In genomic region chr11:103724331-103724771, GRCm38 (mm10) we compare ENCODE assay signal across 22 mouse cellular contexts. TPM values are rescaled to one million over a fixed set of nuclear protein-coding genes. Genes with fewer than 3 reads are reported as not detected.
A peak's percentile ranks its signal among the peaks of the same experiment; 100 is the strongest.
DNase-seq lines count a peak whose midpoint lies in the region; ATAC-seq and TF ChIP-seq lines count a peak whose summit lies in the region.
"Had no signal": no experiment of that assay in that cellular context is flagged by ENCODE, and none has a peak within 500 bp of the region (broad histone marks: within the 10 kb centered on the region; RNA-seq: fewer than 3 reads in every experiment).

No protein-coding gene starts in this region.

- 0 out of 2 replicates have a peak, but pooled peaks have one; percentile 36 for ATAC-seq in forebrain, embryonic 13.5 days
- no peak for ATAC-seq in midbrain, postnatal 0 days (ENCODE audit: low FRiP score)
- no peak for ATAC-seq in midbrain, embryonic 16.5 days
- ATAC-seq: inflammation-experienced regulatory T-cells, adult 6 months had no signal

- no peaks in the 10 kb centered on the region for H3K27me3 ChIP-seq in forebrain, embryonic 13.5 days
- H3K27me3 ChIP-seq in forebrain, embryonic 10.5 days (ENCODE audit: poor library complexity, severe bottlenecking), result peaks cover 12% of the 10 kb centered on the region
- no peaks in the 10 kb centered on the region for H3K27me3 ChIP-seq in midbrain, postnatal 0 days (ENCODE audit: insufficient read depth, low read length)
- no peaks in the 10 kb centered on the region for H3K27me3 ChIP-seq in midbrain, embryonic 16.5 days (ENCODE audit: control insufficient read depth, insufficient read depth, low read depth, low read length)
- no peaks in the 10 kb centered on the region for H3K27me3 ChIP-seq in thymus, adult 2 months (ENCODE audit: control insufficient read depth, insufficient read depth, low read length)

- peaks cover 12% of the 10 kb centered on the region for H3K4me1 ChIP-seq in forebrain, embryonic 13.5 days
- peaks cover 22% of the 10 kb centered on the region for H3K4me1 ChIP-seq in forebrain, embryonic 10.5 days
- peaks cover 7% of the 10 kb centered on the region; the same call in 1 of the 2 replicates for H3K4me1 ChIP-seq in midbrain, postnatal 0 days (ENCODE audit: insufficient read depth, low read length)
- H3K4me1 ChIP-seq in midbrain, embryonic 16.5 days (ENCODE audit: control insufficient read depth, insufficient read depth, low read length), result peaks cover 8% of the 10 kb centered on the region
- no peaks in the 10 kb centered on the region for H3K4me1 ChIP-seq in thymus, adult 2 months (replicated peaks; ENCODE audit: control insufficient read depth, insufficient read depth, low read length)

- H3K27ac ChIP-seq in forebrain, embryonic 13.5 days, result peak overlapping the region; percentile 19; the same call in 1 of the 2 replicates
- no peak overlapping the region for H3K27ac ChIP-seq in forebrain, embryonic 10.5 days
- no peak overlapping the region for H3K27ac ChIP-seq in midbrain, postnatal 0 days (ENCODE audit: low read depth, low read length)
- no peak overlapping the region for H3K27ac ChIP-seq in midbrain, embryonic 16.5 days (ENCODE audit: low read length)
- no peak overlapping the region for H3K27ac ChIP-seq in thymus, adult 2 months (ENCODE audit: control insufficient read depth, insufficient read depth, low read length)
- H3K27ac ChIP-seq: gastrocnemius, adult 2 months; hindbrain, embryonic 10.5 days; limb, embryonic 12.5 days; liver, embryonic 14.5 days had no signal

- TF ChIP-seq CTCF in midbrain, postnatal 0 days (IDR thresholded peaks at IDR 0.05), result no peak
- no peak for TF ChIP-seq CTCF in thymus, adult 2 months (IDR thresholded peaks at IDR 0.05; ENCODE audit: borderline replicate concordance, control insufficient read depth, extremely low read depth, insufficient read depth, low read length, poor library complexity)

- DNase-seq in forebrain, embryonic 10.5 days (ENCODE audit: extremely low spot score, low spot score), result no peak
- DNase-seq in midbrain, postnatal 0 days (ENCODE audit: low spot score), result peak; percentile 28
- DNase-seq in left cerebral cortex, adult 9 months (ENCODE audit: low spot score in 2 of 2), result peak; percentile 33 to 65
- DNase-seq in urinary bladder, adult 2 months (ENCODE audit: low spot score), result no peak
- DNase-seq in thymus, adult 2 months, result no peak
- DNase-seq: adrenal gland, adult 8-10 months; B cell, adult 2 months; gastrocnemius, adult 2 months; kidney, adult 8-10 months; kidney, postnatal 25 days; midbrain, embryonic 14.5 days; thymus, postnatal 4 days had no signal

- no peak overlapping the region for H3K4me3 ChIP-seq in forebrain, embryonic 13.5 days
- no peak overlapping the region for H3K4me3 ChIP-seq in forebrain, embryonic 10.5 days
- H3K4me3 ChIP-seq in midbrain, postnatal 0 days (ENCODE audit: low read depth, low read length), result no peak overlapping the region
- no peak overlapping the region for H3K4me3 ChIP-seq in midbrain, embryonic 16.5 days (ENCODE audit: low read depth, low read length)
- no peak overlapping the region for H3K4me3 ChIP-seq in thymus, adult 2 months (ENCODE audit: control insufficient read depth, insufficient read depth, low read length)
- H3K4me3 ChIP-seq: erythroblast, embryonic 14.5 days; gastrocnemius, adult 2 months; hindbrain, embryonic 10.5 days; limb, embryonic 12.5 days had no signal

- 76% methylated on average over 11 of the region's 11 CpGs for WGBS in forebrain, embryonic 13.5 days
- 88% methylated on average over 11 of the region's 11 CpGs for WGBS in forebrain, embryonic 10.5 days
- 79% methylated on average over 11 of the region's 11 CpGs for WGBS in midbrain, postnatal 0 days
- 84% methylated on average over 11 of the region's 11 CpGs for WGBS in midbrain, embryonic 16.5 days
- 74% methylated on average over 11 of the region's 11 CpGs for WGBS in thymus, adult 2 months

- peaks cover 3% of the 10 kb centered on the region; the same call in 1 of the 2 replicates for H3K9me3 ChIP-seq in forebrain, embryonic 13.5 days (replicated peaks)
- H3K9me3 ChIP-seq in forebrain, embryonic 10.5 days, result no peaks in the 10 kb centered on the region
- no peaks in the 10 kb centered on the region for H3K9me3 ChIP-seq in midbrain, postnatal 0 days (ENCODE audit: low read length)
- H3K9me3 ChIP-seq in midbrain, embryonic 16.5 days (replicated peaks; ENCODE audit: control insufficient read depth, low read length, poor library complexity, severe bottlenecking), result no peaks in the 10 kb centered on the region
- H3K9me3 ChIP-seq: hindbrain, embryonic 10.5 days; limb, embryonic 12.5 days had no signal

- H3K9ac ChIP-seq in forebrain, embryonic 13.5 days, result no peak overlapping the region
- no peak overlapping the region for H3K9ac ChIP-seq in midbrain, postnatal 0 days (replicated peaks; ENCODE audit: low read length, poor library complexity, severe bottlenecking)
- H3K9ac ChIP-seq in midbrain, embryonic 16.5 days (ENCODE audit: low read depth, low read length), result no peak overlapping the region
- H3K9ac ChIP-seq: limb, embryonic 12.5 days; liver, embryonic 14.5 days had no signal

- H3K36me3 ChIP-seq in forebrain, embryonic 13.5 days (ENCODE audit: poor library complexity, severe bottlenecking), result no peaks in the 10 kb centered on the region
- H3K36me3 ChIP-seq in forebrain, embryonic 10.5 days (replicated peaks), result no peaks in the 10 kb centered on the region
- H3K36me3 ChIP-seq in midbrain, postnatal 0 days (ENCODE audit: insufficient read depth, low read length), result no peaks in the 10 kb centered on the region
- no peaks in the 10 kb centered on the region for H3K36me3 ChIP-seq in midbrain, embryonic 16.5 days (ENCODE audit: control insufficient read depth, insufficient read depth, low read length)
- H3K36me3 ChIP-seq in thymus, adult 2 months (ENCODE audit: control insufficient read depth, insufficient read depth, low read length), result no peaks in the 10 kb centered on the region
- H3K36me3 ChIP-seq: hindbrain, embryonic 10.5 days; limb, embryonic 12.5 days had no signal

- H3K4me2 ChIP-seq in forebrain, embryonic 13.5 days, result no peak overlapping the region
- no peak overlapping the region for H3K4me2 ChIP-seq in midbrain, postnatal 0 days (ENCODE audit: low read depth, low read length, poor library complexity, severe bottlenecking)
- H3K4me2 ChIP-seq in midbrain, embryonic 16.5 days (ENCODE audit: low read length), result no peak overlapping the region
- H3K4me2 ChIP-seq: limb, embryonic 12.5 days had no signal

- TF ChIP-seq POLR2A in thymus, adult 2 months (IDR thresholded peaks at IDR 0.05; ENCODE audit: control insufficient read depth, extremely low read depth, insufficient read depth, low read length, poor library complexity), result no peak

RNA-seq across cellular contexts. Expression of gene Wnt9b, which starts 25.3 kb away (rescaled TPM):
- polyA plus RNA-seq in forebrain, embryonic 13.5 days (2015; fragmentation: Nextera tagmentation; extraction: Ambion mirVana), result 0.10 and 0.14 TPM in 2 replicates
- polyA plus RNA-seq in forebrain, embryonic 10.5 days (2016; fragmentation: Nextera tagmentation; extraction: Ambion mirVana), result 0.99 and 1.4 TPM in 2 replicates
- total RNA-seq in midbrain, postnatal 0 days (2014; rRNA removed), result 2.6 and 3.2 TPM in 2 replicates
- polyA plus RNA-seq in midbrain, postnatal 0 days (2015; fragmentation: Nextera tagmentation; extraction: Ambion mirVana), result 1.2 and 1.3 TPM in 2 replicates
- polyA plus RNA-seq in midbrain, embryonic 16.5 days (2015; fragmentation: Nextera tagmentation; extraction: Ambion mirVana), result 0.92 and 1.1 TPM in 2 replicates
- 0.07 and 0.08 TPM in 2 replicates for polyA plus RNA-seq in urinary bladder, adult 2 months (2012; rRNA removed)
- 0.13 and 0.15 TPM in 2 replicates for polyA plus RNA-seq in thymus, adult 2 months (2012; rRNA removed)
- total RNA-seq: granulocyte monocyte progenitor cell, adult 5-6 weeks had no signal
- polyA plus RNA-seq: erythroblast, embryonic 14.5 days; inflammation-experienced regulatory T-cells, adult 6 months; lung, embryonic 16.5 days had no signal

RNA-seq across cellular contexts. Expression of gene Gosr2, which starts 26.7 kb away (rescaled TPM):
- polyA plus RNA-seq in forebrain, embryonic 13.5 days (2015; fragmentation: Nextera tagmentation; extraction: Ambion mirVana), result 90.9 and 99.5 TPM in 2 replicates
- polyA plus RNA-seq in forebrain, embryonic 10.5 days (2016; fragmentation: Nextera tagmentation; extraction: Ambion mirVana), result 99.5 and 100 TPM in 2 replicates
- 78.4 and 104 TPM in 2 replicates for total RNA-seq in midbrain, postnatal 0 days (2014; rRNA removed)
- 88.2 and 93.6 TPM in 2 replicates for polyA plus RNA-seq in midbrain, postnatal 0 days (2015; fragmentation: Nextera tagmentation; extraction: Ambion mirVana)
- polyA plus RNA-seq in midbrain, embryonic 16.5 days (2015; fragmentation: Nextera tagmentation; extraction: Ambion mirVana), result 93.2 and 96.2 TPM in 2 replicates
- polyA plus RNA-seq in urinary bladder, adult 2 months (2012; rRNA removed), result 62.0 and 76.2 TPM in 2 replicates
- polyA plus RNA-seq in thymus, adult 2 months (2012; rRNA removed), result 99.8 and 101 TPM in 2 replicates

RNA-seq across cellular contexts. Expression of gene Wnt3, which starts 49.6 kb away (rescaled TPM):
- 6.5 TPM in 2 replicates for polyA plus RNA-seq in forebrain, embryonic 13.5 days (2015; fragmentation: Nextera tagmentation; extraction: Ambion mirVana)
- polyA plus RNA-seq in forebrain, embryonic 10.5 days (2016; fragmentation: Nextera tagmentation; extraction: Ambion mirVana), result 2.1 and 4.2 TPM in 2 replicates
- 12.5 and 13.2 TPM in 2 replicates for total RNA-seq in midbrain, postnatal 0 days (2014; rRNA removed)
- polyA plus RNA-seq in midbrain, postnatal 0 days (2015; fragmentation: Nextera tagmentation; extraction: Ambion mirVana), result 11.6 and 11.7 TPM in 2 replicates
- 18.8 and 21.2 TPM in 2 replicates for polyA plus RNA-seq in midbrain, embryonic 16.5 days (2015; fragmentation: Nextera tagmentation; extraction: Ambion mirVana)
- polyA plus RNA-seq in urinary bladder, adult 2 months (2012; rRNA removed), result not detected in 2 replicates
- polyA plus RNA-seq in thymus, adult 2 months (2012; rRNA removed), result 0.33 and 0.43 TPM in 2 replicates
- total RNA-seq: granulocyte monocyte progenitor cell, adult 5-6 weeks had no signal
- polyA plus RNA-seq: erythroblast, embryonic 14.5 days; heart, embryonic 14.5 days had no signal

Comparison
In these comparisons a context has a peak if more than half of its experiments do, and no peak if none do; other contexts are left out.
1. DNase-seq: peak in midbrain, postnatal 0 days (single experiment) and left cerebral cortex, adult 9 months (2 of 2); none in forebrain, embryonic 10.5 days (single experiment), urinary bladder, adult 2 months (single experiment) and thymus, adult 2 months (single experiment).